Mouse (Mus musculus): Measurements from ENCODE around the gene Pcsk4. TPM values are rescaled to one million over a fixed set of nuclear protein-coding genes. Genes with fewer than 3 reads are reported as not detected.

Gene Pcsk4
- polyA plus RNA-seq, 1 experiment from 2014 or later, result 8.6 TPM

DNA sequence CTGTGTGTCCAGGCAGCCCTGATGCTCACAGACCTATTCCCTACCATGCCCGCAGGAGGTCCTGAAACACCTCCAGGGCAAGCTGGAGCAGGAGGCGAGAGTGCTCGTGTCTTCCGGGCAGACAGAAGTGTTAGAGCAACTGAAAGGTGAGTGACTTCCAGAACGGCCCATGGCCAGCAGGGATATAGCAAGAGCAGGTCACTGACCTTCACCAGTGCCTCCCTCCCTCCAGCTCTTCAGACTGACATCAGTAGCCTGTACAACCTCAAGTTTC lies 27.3 kb downstream of the Pcsk4 start:
- H3K27me3 ChIP-seq (ENCODE audit: insufficient read depth, low read length), result peaks cover 68% of the 10 kb centered on the region
- H3K27ac ChIP-seq (ENCODE audit: low read length), result no peak overlapping the region
- H3K36me3 ChIP-seq (ENCODE audit: insufficient read depth, low read length), result no peaks in the 10 kb centered on the region
- H3K4me1 ChIP-seq (ENCODE audit: insufficient read depth, low read length), result peaks cover 15% of the 10 kb centered on the region
- H3K4me2 ChIP-seq (replicated peaks; ENCODE audit: low read depth, low read length), result peak overlapping the region; percentile 23; the same call in 1 of the 2 replicates
- no peak for ATAC-seq (ENCODE audit: low FRiP score, low TSS enrichment)
- H3K9ac ChIP-seq (replicated peaks; ENCODE audit: low read length), result no peak overlapping the region
- no peak overlapping the region for H3K4me3 ChIP-seq (ENCODE audit: low read length)
- 51% methylated on average over 5 of the region's 5 CpGs for WGBS
- H3K9me3 ChIP-seq (ENCODE audit: low read length), result no peaks in the 10 kb centered on the region

DNA sequence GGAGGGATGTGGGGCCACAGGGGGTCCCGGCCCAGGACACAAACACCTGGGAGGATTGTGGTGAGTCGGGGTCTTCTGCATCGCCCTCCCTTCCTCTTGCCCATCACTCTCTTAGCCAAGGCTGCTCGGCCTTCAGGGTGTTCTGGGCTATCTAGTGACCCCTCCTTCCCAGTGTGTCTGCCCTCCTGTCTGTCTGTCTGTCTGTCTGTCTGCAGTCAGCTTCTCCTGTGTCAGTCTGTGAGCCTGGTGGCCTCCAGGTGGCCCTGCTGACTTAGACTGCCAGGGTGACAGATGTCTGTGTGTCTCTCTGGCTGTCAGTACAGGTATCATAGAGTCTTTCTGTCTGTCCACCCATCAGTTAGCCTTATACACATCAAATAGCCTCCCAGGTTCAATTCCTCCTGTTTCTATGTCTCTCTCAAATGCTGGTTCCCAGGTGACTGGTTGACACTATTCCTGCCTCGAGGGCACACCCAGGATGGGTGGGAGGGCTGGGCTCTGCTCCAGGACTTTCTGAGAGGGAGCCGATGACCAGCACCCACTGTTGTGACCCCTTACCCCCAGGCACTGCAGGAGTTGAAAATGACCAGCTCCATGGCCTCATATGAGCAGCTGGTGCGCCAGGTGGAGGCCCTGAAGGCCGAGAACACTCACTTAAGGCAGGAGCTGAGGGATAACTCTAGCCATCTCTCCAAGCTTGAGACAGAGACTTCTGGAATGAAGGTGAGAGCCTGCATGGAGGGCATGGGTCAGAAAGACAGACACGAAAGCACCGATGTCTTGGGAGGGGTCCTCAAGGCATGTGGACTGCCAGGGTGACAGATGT lies 27.8 kb downstream of the Pcsk4 start:
- Histone ChIP-seq H3K9me3 (ENCODE audit: low read length) (no peaks in the 10 kb centered on the region), H3K27ac (ENCODE audit: low read length) (no peak overlapping the region), H3K27me3 (ENCODE audit: insufficient read depth, low read length) (peaks cover 72% of the 10 kb centered on the region), H3K9ac (replicated peaks; ENCODE audit: low read length) (no peak overlapping the region), H3K4me2 (replicated peaks; ENCODE audit: low read depth, low read length) (no peak overlapping the region), H3K4me3 (ENCODE audit: low read length) (no peak overlapping the region), H3K36me3 (ENCODE audit: insufficient read depth, low read length) (no peaks in the 10 kb centered on the region), H3K4me1 (ENCODE audit: insufficient read depth, low read length) (peaks cover 15% of the 10 kb centered on the region)
- ATAC-seq (ENCODE audit: low FRiP score, low TSS enrichment), result no peak
- WGBS, result 78% methylated on average over 10 of the region's 10 CpGs

DNA sequence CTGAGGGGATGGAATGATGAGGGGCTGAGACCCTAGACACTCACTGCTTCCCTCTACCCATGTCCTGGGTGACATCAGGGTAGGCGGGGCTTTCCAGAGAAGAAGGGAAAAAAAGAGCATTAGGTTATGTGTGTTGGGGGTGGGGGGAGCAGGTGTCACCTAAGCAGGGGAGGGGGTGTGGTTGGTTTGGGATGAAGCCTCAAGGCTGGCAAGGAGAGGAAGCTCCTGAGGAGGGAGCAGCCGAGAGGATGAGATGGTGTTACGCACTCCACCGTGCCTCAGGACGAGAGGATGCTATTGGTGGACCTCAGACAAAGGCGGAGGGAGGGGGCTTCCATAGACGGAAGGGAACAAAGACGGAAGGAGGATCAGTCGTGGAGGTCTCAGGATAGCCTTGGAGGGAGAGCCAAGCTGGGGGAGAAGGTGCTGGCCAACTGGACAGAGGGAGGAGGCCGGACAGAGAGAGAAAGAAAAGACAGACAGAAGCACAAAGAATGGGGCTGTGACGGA lies 28.6 kb downstream of the Pcsk4 start:
- H3K4me1 ChIP-seq (ENCODE audit: insufficient read depth, low read length), result peaks cover 20% of the 10 kb centered on the region
- peaks cover 68% of the 10 kb centered on the region for H3K27me3 ChIP-seq (ENCODE audit: insufficient read depth, low read length)
- no peak overlapping the region for H3K4me3 ChIP-seq (ENCODE audit: low read length)
- no peaks in the 10 kb centered on the region for H3K9me3 ChIP-seq (ENCODE audit: low read length)
- H3K27ac ChIP-seq (ENCODE audit: low read length), result no peak overlapping the region
- H3K4me2 ChIP-seq (replicated peaks; ENCODE audit: low read depth, low read length), result no peak overlapping the region
- WGBS, result 27% methylated on average over 11 of the region's 11 CpGs
- no peaks in the 10 kb centered on the region for H3K36me3 ChIP-seq (ENCODE audit: insufficient read depth, low read length)
- H3K9ac ChIP-seq (replicated peaks; ENCODE audit: low read length), result no peak overlapping the region
- ATAC-seq (ENCODE audit: low FRiP score, low TSS enrichment), result no peak

DNA sequence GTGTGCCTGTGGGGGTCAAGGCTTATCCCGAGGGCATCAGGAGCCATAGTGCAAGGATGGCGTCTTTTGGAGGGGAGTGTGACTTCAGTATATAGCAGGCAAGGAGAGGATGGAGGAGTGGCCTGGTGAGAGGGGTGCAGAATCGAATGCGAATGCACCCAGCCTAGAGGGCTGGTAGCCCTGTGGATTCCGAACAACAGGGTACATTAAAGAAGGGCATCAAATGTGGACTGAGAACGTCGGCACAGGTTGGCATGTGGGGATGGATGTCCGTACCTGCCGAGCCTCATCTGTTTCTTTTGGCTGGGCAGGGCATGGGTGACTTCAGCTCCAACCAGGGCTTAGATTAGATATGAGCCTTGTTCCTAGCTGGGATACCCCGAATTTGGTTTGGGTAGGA lies 29.5 kb downstream of the Pcsk4 start:
- no peak overlapping the region for H3K4me2 ChIP-seq (replicated peaks; ENCODE audit: low read depth, low read length)
- peaks cover 17% of the 10 kb centered on the region for H3K4me1 ChIP-seq (ENCODE audit: insufficient read depth, low read length)
- H3K9ac ChIP-seq (replicated peaks; ENCODE audit: low read length), result no peak overlapping the region
- no peak overlapping the region for H3K27ac ChIP-seq (ENCODE audit: low read length)
- H3K27me3 ChIP-seq (ENCODE audit: insufficient read depth, low read length), result peaks cover 60% of the 10 kb centered on the region
- no peaks in the 10 kb centered on the region for H3K9me3 ChIP-seq (ENCODE audit: low read length)
- peaks cover under 1% of the 10 kb centered on the region for H3K36me3 ChIP-seq (ENCODE audit: insufficient read depth, low read length)
- H3K4me3 ChIP-seq (ENCODE audit: low read length), result no peak overlapping the region
- ATAC-seq (ENCODE audit: low FRiP score, low TSS enrichment), result no peak
- 45% methylated on average over 10 of the region's 10 CpGs for WGBS

DNA sequence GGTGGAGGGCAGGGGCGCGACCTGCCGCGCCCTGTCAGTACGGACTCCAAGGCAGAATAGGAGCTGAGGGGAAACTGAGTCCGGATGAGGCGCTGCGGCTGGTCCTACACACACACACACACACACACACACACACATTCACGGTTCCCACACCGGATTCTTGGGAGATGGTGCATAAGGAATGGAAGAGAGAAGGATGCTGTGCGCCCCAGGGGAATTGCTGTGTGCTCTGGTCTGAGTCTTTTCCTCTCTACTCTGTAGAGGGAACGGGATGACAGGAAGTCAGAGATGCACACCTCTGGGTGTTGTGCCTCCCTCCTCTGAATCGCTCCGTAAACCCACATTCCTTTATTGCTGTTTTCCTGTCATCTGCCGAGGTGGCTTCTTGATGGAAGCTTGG lies 30.0 kb downstream of the Pcsk4 start:
- Histone ChIP-seq H3K4me1 (ENCODE audit: insufficient read depth, low read length) (peaks cover 13% of the 10 kb centered on the region), H3K9ac (replicated peaks; ENCODE audit: low read length) (no peak overlapping the region), H3K27me3 (ENCODE audit: insufficient read depth, low read length) (peaks cover 54% of the 10 kb centered on the region), H3K36me3 (ENCODE audit: insufficient read depth, low read length) (peaks cover 6% of the 10 kb centered on the region), H3K4me2 (replicated peaks; ENCODE audit: low read depth, low read length) (peak overlapping the region; percentile 4; the same call in 1 of the 2 replicates), H3K27ac (ENCODE audit: low read length) (no peak overlapping the region), H3K9me3 (ENCODE audit: low read length) (no peaks in the 10 kb centered on the region), H3K4me3 (ENCODE audit: low read length) (no peak overlapping the region; the same call in 1 of the 2 replicates)
- no peak for ATAC-seq (ENCODE audit: low FRiP score, low TSS enrichment)
- WGBS, result 6% methylated on average over 15 of the region's 15 CpGs

DNA sequence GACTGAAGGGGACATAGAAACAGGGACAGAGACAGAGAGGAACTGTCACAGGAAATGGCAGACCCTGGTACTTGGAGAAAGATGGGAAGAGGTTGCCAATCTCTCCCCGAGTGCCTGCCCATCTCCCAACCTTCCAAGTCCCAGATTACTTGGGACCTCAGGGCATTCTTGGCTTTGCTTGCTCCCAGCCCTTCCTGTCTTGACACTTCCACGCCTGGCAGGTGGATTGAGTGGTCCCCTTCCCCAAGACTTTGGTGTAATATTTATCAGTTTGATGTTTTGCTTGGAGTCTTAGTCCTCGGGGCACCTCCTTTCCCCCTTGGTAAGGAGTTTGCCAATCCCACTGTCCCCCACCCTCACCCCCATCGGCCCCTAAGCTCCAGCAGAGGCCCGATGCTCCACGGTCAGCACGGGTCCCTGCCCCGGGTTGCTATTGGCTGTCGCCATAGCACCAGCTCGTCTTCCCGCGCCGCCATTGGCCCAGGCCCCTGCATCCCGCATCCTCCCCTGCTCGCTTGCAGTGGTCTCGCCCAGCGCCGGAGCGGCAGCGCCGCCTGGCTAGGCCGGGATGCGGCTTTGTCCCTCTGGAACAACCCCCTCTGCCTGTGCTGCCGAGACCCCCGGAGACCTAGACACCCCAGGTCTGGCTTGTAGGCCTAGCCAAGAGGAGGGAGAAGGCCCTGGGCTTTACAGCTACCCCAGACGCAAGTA lies 30.6 kb downstream of the Pcsk4 start:
- Histone ChIP-seq H3K27me3 (ENCODE audit: insufficient read depth, low read length) (peaks cover 52% of the 10 kb centered on the region), H3K4me3 (ENCODE audit: low read length) (no peak overlapping the region; the same call in 1 of the 2 replicates), H3K9me3 (ENCODE audit: low read length) (no peaks in the 10 kb centered on the region), H3K36me3 (ENCODE audit: insufficient read depth, low read length) (peaks cover 12% of the 10 kb centered on the region), H3K27ac (ENCODE audit: low read length) (no peak overlapping the region), H3K9ac (replicated peaks; ENCODE audit: low read length) (no peak overlapping the region), H3K4me1 (ENCODE audit: insufficient read depth, low read length) (peaks cover 16% of the 10 kb centered on the region), H3K4me2 (replicated peaks; ENCODE audit: low read depth, low read length) (peak overlapping the region; percentile 4; the same call in 1 of the 2 replicates)
- no peak for ATAC-seq (ENCODE audit: low FRiP score, low TSS enrichment)
- 5% methylated on average over 26 of the region's 26 CpGs for WGBS

DNA sequence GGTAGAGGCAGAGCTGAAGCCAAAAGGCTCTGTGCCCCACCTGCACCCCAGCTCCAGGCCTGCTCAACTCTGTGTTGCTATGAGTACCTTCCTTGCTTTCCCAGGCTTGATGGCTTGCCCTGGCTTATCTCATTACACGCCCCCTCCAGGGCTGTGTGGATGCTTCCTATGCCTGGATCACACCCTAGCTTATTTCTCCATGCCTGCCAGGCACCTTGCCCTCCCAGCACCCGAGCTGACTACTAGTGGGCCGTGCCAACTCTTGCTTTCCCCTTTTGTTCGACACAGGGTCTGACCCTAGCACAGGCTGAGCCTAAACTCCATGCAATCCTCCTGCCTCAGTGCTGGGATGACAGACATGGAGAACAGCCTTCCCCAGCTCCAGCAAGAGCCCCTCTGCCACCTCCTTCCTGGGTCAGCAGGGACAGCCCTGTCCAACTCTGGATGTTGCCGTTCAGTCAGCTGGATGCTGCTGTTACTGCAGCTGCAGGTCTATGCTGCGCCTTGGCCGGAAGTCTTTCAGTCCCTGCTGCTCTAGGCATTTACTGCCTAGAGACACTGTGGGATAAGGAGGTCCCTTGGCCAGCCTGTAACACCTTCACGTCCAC lies 31.7 kb downstream of the Pcsk4 start:
- H3K36me3 ChIP-seq (ENCODE audit: insufficient read depth, low read length), result peaks cover 15% of the 10 kb centered on the region
- no peak overlapping the region for H3K4me2 ChIP-seq (replicated peaks; ENCODE audit: low read depth, low read length)
- H3K9ac ChIP-seq (replicated peaks; ENCODE audit: low read length), result no peak overlapping the region
- H3K27ac ChIP-seq (ENCODE audit: low read length), result no peak overlapping the region
- H3K4me1 ChIP-seq (ENCODE audit: insufficient read depth, low read length), result peaks cover 21% of the 10 kb centered on the region
- H3K27me3 ChIP-seq (ENCODE audit: insufficient read depth, low read length), result peaks cover 50% of the 10 kb centered on the region
- ATAC-seq (ENCODE audit: low FRiP score, low TSS enrichment), result no peak
- H3K9me3 ChIP-seq (ENCODE audit: low read length), result no peaks in the 10 kb centered on the region
- no peak overlapping the region for H3K4me3 ChIP-seq (ENCODE audit: low read length)
- WGBS, result 73% methylated on average over 8 of the region's 8 CpGs

DNA sequence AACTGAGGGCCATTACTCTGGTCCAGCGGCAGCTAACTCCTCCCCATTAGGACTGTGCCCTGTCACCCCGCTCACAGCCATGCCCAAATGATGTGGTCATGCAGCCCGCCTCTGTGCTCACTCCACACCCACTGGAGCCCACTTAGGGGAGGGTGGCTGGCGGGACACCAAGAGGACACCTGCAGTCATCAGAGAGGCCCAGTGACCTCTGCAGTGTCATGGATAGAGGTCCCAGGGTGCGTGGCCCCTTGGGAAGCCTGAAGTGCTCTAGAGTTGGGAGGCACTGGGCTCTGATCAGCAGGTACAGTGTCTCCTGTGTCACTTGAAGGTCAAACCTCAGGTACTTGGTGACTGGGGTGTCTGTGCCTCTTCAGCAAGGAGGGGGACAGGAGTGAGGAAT lies 32.5 kb downstream of the Pcsk4 start:
- no peaks in the 10 kb centered on the region for H3K9me3 ChIP-seq (ENCODE audit: low read length)
- H3K27ac ChIP-seq (ENCODE audit: low read length), result no peak overlapping the region
- no peak overlapping the region for H3K4me2 ChIP-seq (replicated peaks; ENCODE audit: low read depth, low read length)
- peaks cover 16% of the 10 kb centered on the region for H3K4me1 ChIP-seq (ENCODE audit: insufficient read depth, low read length)
- 78% methylated on average over 5 of the region's 5 CpGs for WGBS
- no peak overlapping the region for H3K4me3 ChIP-seq (ENCODE audit: low read length)
- H3K9ac ChIP-seq (replicated peaks; ENCODE audit: low read length), result no peak overlapping the region
- H3K27me3 ChIP-seq (ENCODE audit: insufficient read depth, low read length), result peaks cover 47% of the 10 kb centered on the region
- ATAC-seq (ENCODE audit: low FRiP score, low TSS enrichment), result no peak
- H3K36me3 ChIP-seq (ENCODE audit: insufficient read depth, low read length), result peaks cover 15% of the 10 kb centered on the region

DNA sequence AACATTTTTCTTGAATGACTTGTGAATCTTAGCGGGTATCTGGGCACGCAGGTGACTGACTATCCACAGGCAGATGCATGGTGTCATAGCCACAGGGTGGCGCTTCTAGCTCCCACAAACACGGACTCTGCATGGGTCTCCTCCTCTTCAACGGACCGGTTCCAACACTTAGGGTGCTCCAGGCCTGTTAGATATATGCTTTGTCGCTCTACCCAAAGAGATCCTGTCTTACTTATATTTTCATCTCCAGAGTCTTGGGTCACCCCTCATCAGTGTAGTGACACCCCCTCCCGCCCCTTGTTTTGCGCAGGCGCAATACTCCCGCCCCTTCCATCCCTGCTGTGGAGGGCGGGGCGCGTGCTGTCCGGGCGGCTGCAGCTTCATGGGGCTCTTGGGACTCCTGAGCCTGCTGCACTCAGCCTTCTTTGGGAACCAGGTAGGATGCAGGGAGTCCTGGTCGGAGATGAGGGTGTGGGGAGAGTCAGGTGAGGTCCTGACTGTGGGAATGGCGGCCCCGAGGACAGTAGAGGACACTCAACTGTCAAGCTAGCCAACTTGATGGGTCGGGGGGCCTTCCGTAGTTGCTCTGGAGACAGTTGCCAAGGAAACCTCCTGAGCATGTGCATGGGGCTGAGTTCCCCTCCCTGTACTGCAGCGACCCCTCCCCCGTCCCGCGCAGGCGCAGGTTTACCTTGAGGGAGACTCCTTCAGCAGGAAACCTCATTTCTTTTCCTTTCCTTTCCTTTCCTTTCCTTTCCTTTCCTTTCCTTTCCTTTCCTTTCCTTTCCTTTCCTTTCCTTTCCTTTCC lies 33.5 kb downstream of the Pcsk4 start, which contains the start of gene Apc2:
Gene Apc2, plus strand, starts transcription at position 360 of the 808 bp plus-strand sequence.
- Histone ChIP-seq H3K27ac (ENCODE audit: low read length) (0 out of 2 replicates have a peak within 1 kb of the TSS, but pooled peaks have one; percentile 3), H3K4me1 (ENCODE audit: insufficient read depth, low read length) (peaks cover 17% of the 10 kb centered on the region), H3K4me2 (replicated peaks; ENCODE audit: low read depth, low read length) (peak within 1 kb of the TSS; percentile 64), H3K9me3 (ENCODE audit: low read length) (no peaks in the 10 kb centered on the region), H3K4me3 (ENCODE audit: low read length) (peak within 1 kb of the TSS; percentile 41), H3K27me3 (ENCODE audit: insufficient read depth, low read length) (peaks cover 38% of the 10 kb centered on the region), H3K9ac (replicated peaks; ENCODE audit: low read length) (peak within 1 kb of the TSS; percentile 55), H3K36me3 (ENCODE audit: insufficient read depth, low read length) (peaks cover 15% of the 10 kb centered on the region)
- ATAC-seq (ENCODE audit: low FRiP score, low TSS enrichment), result peak; percentile 47
- WGBS, result 1% methylated on average over 26 of the region's 26 CpGs
